Mouse (Mus musculus) midbrain, embryonic 10.5 days (tissue): ENCODE results near the gene Gga3. TPM values are rescaled to one million over a fixed set of nuclear protein-coding genes. Genes with fewer than 3 reads are reported as not detected.
A peak's percentile ranks its signal among the peaks of the same experiment; 100 is the strongest.

Experiments
- DNase-seq: peaks from one replicate; pipeline ENCODE4 v3.0.0-alpha.2; 2017; ENCODE audit warnings: low spot score
- H3K27ac ChIP-seq: fragments of 300-500 bp; sonication (generic); replicated peaks from 2 replicates; pipeline ENCODE4 v1.5.1; 2016; ENCODE audit warnings: mild to moderate bottlenecking
- H3K27me3 ChIP-seq: fragments of 300-500 bp; sonication (generic); 2 replicates; pipeline ENCODE4 v1.6.1; 2016; ENCODE audit warnings: low read depth, mild to moderate bottlenecking; ENCODE audit not compliant: poor library complexity, severe bottlenecking
- H3K36me3 ChIP-seq: fragments of 300-500 bp; sonication (generic); 2 replicates; pipeline ENCODE4 v1.6.1; 2016; ENCODE audit warnings: mild to moderate bottlenecking, moderate library complexity
- H3K4me1 ChIP-seq: fragments of 300-500 bp; sonication (generic); 2 replicates; pipeline ENCODE4 v1.6.1; 2016
- H3K4me3 ChIP-seq: fragments of 300-500 bp; sonication (generic); 2 replicates; pipeline ENCODE4 v1.5.1; 2016; ENCODE audit warnings: mild to moderate bottlenecking, moderate library complexity
- H3K9me3 ChIP-seq: fragments of 300-500 bp; sonication (generic); replicated peaks from 2 replicates; pipeline ENCODE4 v1.6.1; 2016; ENCODE audit warnings: mild to moderate bottlenecking
- WGBS: fragments of 180-500 bp; shearing (Covaris S2); methylation state at CpG from one replicate; pipeline ENCODE4 v1.1.7; 2016; 5-methylcytosine and 5-hydroxymethylcytosine counted together
- polyA plus RNA-seq: library from polyadenylated mRNA; unstranded; fragments of >200 nt; fragmentation: Nextera tagmentation; extraction: Ambion mirVana; gene quantifications from 2 replicates; pipeline ENCODE4 v1.2.1, GENCODE M21; 2016

The Gga3 gene
- polyA plus RNA-seq, 1 experiment from 2014 or later = 34.1 TPM

- no peak overlapping the region for H3K4me3 ChIP-seq
- no peaks in the 10 kb centered on the region for H3K9me3 ChIP-seq
- H3K27ac ChIP-seq = no peak overlapping the region
- H3K36me3 ChIP-seq = peaks cover 71% of the 10 kb centered on the region
- H3K4me1 ChIP-seq = peaks cover 33% of the 10 kb centered on the region
- no peak for DNase-seq
- WGBS = 96% methylated on average over 4 of the region's 4 CpGs
- H3K27me3 ChIP-seq = no peaks in the 10 kb centered on the region
These were observed 2.7 kb downstream of the Gga3 start for GRCm38 (mm10) chr11:115601174-115601573.

DNA sequence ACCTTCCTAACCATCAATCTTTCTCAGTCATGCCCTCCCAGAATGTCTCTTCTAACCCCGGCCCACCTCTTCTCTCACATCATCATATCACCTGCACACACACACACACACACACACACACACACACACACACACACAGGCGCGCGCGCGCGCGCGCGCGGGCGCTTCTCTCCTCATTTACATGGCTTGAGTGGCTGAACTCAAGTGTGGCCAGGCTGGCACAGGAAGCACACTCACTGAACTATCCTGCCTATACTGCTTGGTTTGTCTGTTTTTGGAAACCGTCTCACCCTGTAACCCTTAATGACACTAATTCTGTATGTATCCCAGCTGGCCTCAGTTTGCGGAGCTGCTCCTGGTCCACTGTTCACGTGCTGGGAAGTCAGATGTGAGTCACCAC lies 3.1 kb downstream of the Gga3 start:
- Histone ChIP-seq H3K4me3 (no peak overlapping the region), H3K4me1 (peaks cover 31% of the 10 kb centered on the region), H3K9me3 (no peaks in the 10 kb centered on the region), H3K27me3 (no peaks in the 10 kb centered on the region), H3K36me3 (peaks cover 71% of the 10 kb centered on the region), H3K27ac (no peak overlapping the region)
- no peak for DNase-seq
- WGBS = 96% methylated on average over 15 of the region's 15 CpGs

- H3K4me1 ChIP-seq = peaks cover 21% of the 10 kb centered on the region
- no peak overlapping the region for H3K27ac ChIP-seq
- H3K36me3 ChIP-seq = peaks cover 73% of the 10 kb centered on the region
- H3K9me3 ChIP-seq = no peaks in the 10 kb centered on the region
- H3K4me3 ChIP-seq = no peak overlapping the region
- H3K27me3 ChIP-seq = no peaks in the 10 kb centered on the region
- WGBS = 94% methylated on average over 7 of the region's 7 CpGs
- DNase-seq = no peak
These were observed 4.1 kb downstream of the Gga3 start for GRCm38 (mm10) chr11:115599722-115600121.

DNA sequence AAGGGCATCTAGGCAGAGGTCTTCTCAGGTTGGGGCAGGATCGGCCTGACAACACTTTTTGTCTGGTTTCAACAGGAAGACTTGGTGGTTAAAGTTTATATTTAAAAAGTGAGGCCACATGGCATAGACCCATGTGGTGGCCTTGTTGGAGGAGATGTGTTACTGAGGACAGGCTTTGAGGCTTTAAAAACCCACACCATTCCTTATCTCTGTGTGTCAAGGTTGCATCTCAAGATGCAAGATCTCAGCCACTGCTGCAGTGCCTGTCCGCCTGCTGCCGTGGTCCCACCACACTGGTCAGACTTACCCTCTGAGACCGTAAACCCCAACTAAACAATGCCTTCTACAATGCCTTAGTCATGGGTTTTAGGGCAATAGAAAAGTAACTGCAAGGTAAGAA lies 5.5 kb downstream of the Gga3 start:
- Histone ChIP-seq H3K36me3 (peaks cover 88% of the 10 kb centered on the region), H3K27ac (no peak overlapping the region), H3K4me3 (no peak overlapping the region), H3K9me3 (no peaks in the 10 kb centered on the region), H3K27me3 (no peaks in the 10 kb centered on the region), H3K4me1 (peaks cover 16% of the 10 kb centered on the region)
- WGBS = 96% methylated on average over 4 of the region's 4 CpGs
- no peak for DNase-seq

DNA sequence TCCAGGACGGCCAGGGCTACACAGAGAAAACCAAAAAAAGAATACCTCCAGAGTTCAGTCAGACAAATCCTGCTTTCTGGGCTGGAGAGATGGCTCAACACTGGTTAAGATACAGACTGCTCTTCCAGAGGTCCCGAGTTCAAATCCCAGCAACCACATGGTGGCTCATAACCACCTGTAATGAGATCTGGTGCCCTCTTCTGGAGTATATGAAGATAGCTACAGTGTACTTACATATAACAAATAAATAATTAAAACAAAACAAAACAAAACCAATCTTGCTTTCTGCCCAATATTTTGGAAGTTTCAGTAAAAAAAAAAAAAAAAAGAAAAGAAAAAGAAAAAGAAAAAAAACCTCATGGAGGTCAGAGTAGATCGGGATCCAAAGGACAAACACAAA lies 8.6 kb downstream of the Gga3 start:
- WGBS = 93% methylated on average over 3 of the region's 3 CpGs
- Histone ChIP-seq H3K27me3 (no peaks in the 10 kb centered on the region), H3K4me3 (no peak overlapping the region), H3K9me3 (no peaks in the 10 kb centered on the region), H3K27ac (no peak overlapping the region), H3K36me3 (peaks cover 98% of the 10 kb centered on the region), H3K4me1 (no peaks in the 10 kb centered on the region)
- no peak for DNase-seq

DNA sequence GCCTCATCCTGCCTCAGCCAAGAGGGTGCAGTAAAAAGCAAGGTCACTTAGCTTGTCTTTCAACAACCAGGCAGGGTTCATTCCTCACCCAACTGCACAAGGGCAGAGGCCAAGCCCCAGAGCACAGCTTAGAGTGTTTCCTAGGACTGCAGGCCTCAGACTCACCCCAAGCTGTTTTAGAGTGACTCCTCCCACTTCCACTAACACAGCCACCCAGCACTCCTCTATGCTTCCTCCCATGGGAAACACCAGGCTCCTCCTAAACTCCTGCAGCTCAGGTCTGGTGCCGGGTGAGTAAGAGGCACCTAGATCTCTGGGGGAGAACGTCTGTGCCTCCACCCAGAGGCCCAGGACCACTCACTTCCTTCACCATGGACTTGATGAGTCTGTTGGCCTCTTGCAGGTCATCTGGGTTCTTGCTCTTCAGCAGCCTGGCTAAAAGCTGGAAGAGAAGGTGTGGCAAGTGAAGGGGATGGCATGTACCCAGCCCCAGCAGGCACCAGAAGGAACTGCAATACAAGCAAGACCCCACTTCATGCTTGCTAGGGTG lies 13.2 kb downstream of the Gga3 start:
- WGBS = 91% methylated on average over 2 of the region's 2 CpGs
- no peaks in the 10 kb centered on the region for H3K27me3 ChIP-seq
- DNase-seq = no peak
- H3K4me3 ChIP-seq = no peak overlapping the region
- no peak overlapping the region for H3K27ac ChIP-seq
- H3K4me1 ChIP-seq = no peaks in the 10 kb centered on the region
- H3K36me3 ChIP-seq = peaks cover 97% of the 10 kb centered on the region
- H3K9me3 ChIP-seq = no peaks in the 10 kb centered on the region

DNA sequence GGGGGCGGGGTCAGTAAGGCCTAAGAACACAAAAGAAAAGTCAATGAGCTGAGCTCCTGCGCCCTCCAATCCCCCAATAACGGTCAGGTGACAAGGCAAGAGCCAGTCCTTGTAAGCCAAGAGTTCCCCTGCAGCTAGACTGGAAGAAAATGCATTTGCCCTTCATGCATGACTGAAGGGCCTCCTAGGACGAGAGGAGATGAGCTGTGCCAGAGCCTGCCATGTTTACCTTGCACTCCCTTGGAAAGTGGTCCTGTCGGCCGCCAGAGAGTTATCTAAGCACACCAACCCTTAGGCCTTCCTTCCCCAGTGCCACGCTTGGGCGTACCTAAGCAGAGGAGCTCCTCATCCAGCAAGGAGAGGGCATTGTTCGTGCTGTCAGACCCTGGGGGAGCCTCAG lies 15.9 kb downstream of the Gga3 start:
- no peaks in the 10 kb centered on the region for H3K9me3 ChIP-seq
- DNase-seq = no peak
- no peak overlapping the region for H3K4me3 ChIP-seq
- H3K27me3 ChIP-seq = no peaks in the 10 kb centered on the region
- H3K27ac ChIP-seq = no peak overlapping the region
- WGBS = 85% methylated on average over 9 of the region's 9 CpGs
- H3K36me3 ChIP-seq = peaks cover 97% of the 10 kb centered on the region
- H3K4me1 ChIP-seq = no peaks in the 10 kb centered on the region

DNA sequence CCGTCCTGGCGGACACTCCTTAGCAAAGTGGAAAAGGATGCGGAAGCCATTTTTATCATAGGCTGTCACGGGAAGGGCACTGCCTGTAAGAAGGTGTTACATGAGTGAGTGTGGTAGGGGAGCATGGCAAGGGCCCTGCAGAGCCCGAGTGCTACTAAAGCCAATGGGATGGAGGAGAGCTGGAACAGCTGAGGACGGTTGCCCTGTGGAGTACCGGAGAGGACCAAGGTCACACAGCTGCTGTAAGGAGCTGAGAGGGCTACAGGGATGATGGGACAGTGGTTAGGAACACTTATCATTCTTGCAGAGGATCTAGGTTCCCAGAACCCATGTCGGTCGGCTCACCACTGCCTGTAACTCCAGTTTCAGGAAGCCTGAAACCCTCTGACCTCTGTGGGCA lies 17.4 kb downstream of the Gga3 start:
- Histone ChIP-seq H3K36me3 (peaks cover 97% of the 10 kb centered on the region), H3K4me1 (no peaks in the 10 kb centered on the region), H3K4me3 (no peak overlapping the region), H3K27ac (no peak overlapping the region), H3K27me3 (no peaks in the 10 kb centered on the region), H3K9me3 (no peaks in the 10 kb centered on the region)
- WGBS = 94% methylated on average over 9 of the region's 9 CpGs
- no peak for DNase-seq

GRCm38 (mm10) chr11:115585573-115586100 lies 18.2 kb downstream of the Gga3 start:
- Histone ChIP-seq H3K9me3 (no peaks in the 10 kb centered on the region), H3K4me3 (no peak overlapping the region), H3K27ac (no peak overlapping the region), H3K36me3 (peaks cover 97% of the 10 kb centered on the region), H3K27me3 (no peaks in the 10 kb centered on the region), H3K4me1 (no peaks in the 10 kb centered on the region)
- DNase-seq = no peak
- WGBS = 89% methylated on average over 7 of the region's 7 CpGs

GRCm38 (mm10) chr11:115584376-115585073 lies 19.3 kb downstream of the Gga3 start:
- Histone ChIP-seq H3K4me3 (no peak overlapping the region), H3K36me3 (peaks cover 96% of the 10 kb centered on the region), H3K4me1 (no peaks in the 10 kb centered on the region), H3K9me3 (no peaks in the 10 kb centered on the region), H3K27ac (no peak overlapping the region), H3K27me3 (no peaks in the 10 kb centered on the region)
- no peak for DNase-seq
- WGBS = 89% methylated on average over 10 of the region's 10 CpGs

- peaks cover 98% of the 10 kb centered on the region for H3K36me3 ChIP-seq
- WGBS = 90% methylated on average over 10 of the region's 10 CpGs
- H3K27ac ChIP-seq = no peak overlapping the region
These were observed 20.8 kb downstream of the Gga3 start for GRCm38 (mm10) chr11:115582913-115583606.

DNA sequence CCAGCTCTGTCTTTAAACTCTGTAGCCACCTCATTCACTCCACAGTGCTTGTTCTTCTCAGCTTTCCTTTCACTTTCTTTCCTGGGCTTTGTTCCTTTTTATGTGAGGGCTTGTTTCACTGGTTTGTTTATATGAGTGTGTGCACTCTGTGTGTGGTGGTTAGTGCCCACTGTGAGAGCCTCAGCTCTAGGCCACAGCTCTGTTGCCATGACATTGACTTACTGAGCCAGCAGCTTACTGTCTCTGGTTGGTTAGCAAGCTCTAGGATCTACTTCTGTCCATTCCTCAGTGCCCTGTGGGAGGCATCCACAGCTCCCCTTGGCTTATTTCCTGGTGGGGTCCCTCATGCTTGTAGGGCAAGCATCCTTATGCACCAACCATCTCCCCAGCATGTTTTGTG lies 24.8 kb downstream of the Gga3 start:
- DNase-seq = no peak
- peaks cover 85% of the 10 kb centered on the region for H3K36me3 ChIP-seq
- no peak overlapping the region for H3K4me3 ChIP-seq
- H3K4me1 ChIP-seq = no peaks in the 10 kb centered on the region
- no peaks in the 10 kb centered on the region for H3K9me3 ChIP-seq
- no peaks in the 10 kb centered on the region for H3K27me3 ChIP-seq
- H3K27ac ChIP-seq = no peak overlapping the region

More at GRCm38 (mm10) chr11:115582913-115583606, 20.8 kb downstream of the Gga3 start:
- no peaks in the 10 kb centered on the region for H3K9me3 ChIP-seq
- DNase-seq = no peak
- H3K27me3 ChIP-seq = no peaks in the 10 kb centered on the region
- H3K4me3 ChIP-seq = no peak overlapping the region
- H3K4me1 ChIP-seq = no peaks in the 10 kb centered on the region

- H3K4me1 ChIP-seq = peaks cover 22% of the 10 kb centered on the region
- DNase-seq = no peak
- peak overlapping the region; percentile 82 for H3K4me3 ChIP-seq
- 26% methylated on average over 7 of the region's 7 CpGs for WGBS
- H3K9me3 ChIP-seq = no peaks in the 10 kb centered on the region
- H3K36me3 ChIP-seq = peaks cover 44% of the 10 kb centered on the region
- H3K27me3 ChIP-seq = no peaks in the 10 kb centered on the region
- H3K27ac ChIP-seq = peak overlapping the region; percentile 100
These were observed 38.9 kb downstream of the Gga3 start for GRCm38 (mm10) chr11:115564961-115565360.
